Mouse (Mus musculus): Measurements from ENCODE around the gene Sbno2.
"Not testable (repeated sequence)": the region's sequence is repeated elsewhere in the genome, so short reads cannot be mapped to it uniquely, and the experiment has no call there.

The Sbno2 gene

DNA sequence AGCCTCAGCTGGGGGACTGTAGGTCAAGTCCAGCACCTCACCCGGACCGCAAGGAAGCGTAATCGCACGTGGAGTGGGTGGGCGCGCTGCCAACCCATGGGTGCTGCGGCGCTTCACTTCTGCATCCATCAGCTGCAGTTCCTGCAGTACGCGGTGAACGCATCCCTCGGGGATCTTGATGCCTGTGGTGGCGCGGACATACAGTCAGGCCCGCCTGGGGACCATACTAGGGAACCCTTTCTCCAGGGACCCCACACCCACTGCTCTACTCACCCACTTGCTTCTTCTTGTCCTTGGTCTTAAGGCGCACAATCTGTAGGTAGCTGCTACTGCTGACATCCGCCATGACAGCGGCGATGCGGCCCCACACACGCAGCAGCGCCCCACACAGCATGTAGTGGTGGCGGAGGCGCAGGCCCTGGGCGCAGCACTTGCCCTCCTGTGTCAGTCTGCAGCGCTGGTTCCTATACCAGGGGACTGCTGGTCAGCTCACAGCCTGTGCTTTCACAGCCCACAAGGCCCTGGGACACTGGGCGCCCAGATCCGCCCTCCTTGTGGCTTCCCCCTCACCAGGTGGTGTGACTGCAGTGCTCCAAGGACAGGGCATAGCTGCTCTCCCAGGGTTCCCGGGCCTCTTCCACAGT is 47.6 kb downstream of the Sbno2 start:
- DNase-seq (ENCODE audit: low spot score in 2 of 2) = no peak

DNA sequence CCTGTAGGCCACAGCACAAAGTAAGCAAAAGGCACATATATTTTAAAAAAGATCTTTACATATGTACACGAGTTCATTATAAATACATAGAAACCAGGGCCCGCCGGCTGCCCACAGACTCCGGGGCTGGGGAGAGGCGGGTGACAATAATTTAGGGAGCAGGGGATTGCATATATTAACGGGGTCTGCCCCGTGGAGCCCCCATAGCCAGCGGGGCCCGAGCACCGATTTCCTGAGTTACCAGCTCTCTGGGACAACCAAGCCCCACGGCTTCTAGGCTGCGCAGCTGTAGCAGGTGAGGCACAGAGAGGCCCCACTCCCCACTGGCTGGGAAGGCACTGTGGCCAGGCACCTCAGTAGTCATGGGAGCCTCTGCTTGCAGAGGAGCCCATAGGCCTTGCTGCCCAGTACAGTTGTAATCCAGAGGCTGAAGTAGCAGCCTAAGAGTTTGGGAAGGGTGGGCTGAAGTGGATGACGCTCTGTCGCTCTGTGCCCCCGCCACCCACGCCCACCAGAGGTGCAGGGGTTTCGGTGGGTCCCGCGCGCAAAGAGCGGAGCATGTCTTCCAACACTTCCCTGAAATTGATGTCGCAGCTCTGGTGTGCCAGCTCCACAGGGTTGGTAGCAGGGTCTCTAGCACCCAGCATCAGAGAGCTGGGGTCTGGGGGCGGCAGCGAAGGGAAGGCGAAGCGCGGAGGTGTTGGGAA is 48.2 kb downstream of the Sbno2 start:
- no peak for DNase-seq (ENCODE audit: low spot score in 2 of 2)

DNA sequence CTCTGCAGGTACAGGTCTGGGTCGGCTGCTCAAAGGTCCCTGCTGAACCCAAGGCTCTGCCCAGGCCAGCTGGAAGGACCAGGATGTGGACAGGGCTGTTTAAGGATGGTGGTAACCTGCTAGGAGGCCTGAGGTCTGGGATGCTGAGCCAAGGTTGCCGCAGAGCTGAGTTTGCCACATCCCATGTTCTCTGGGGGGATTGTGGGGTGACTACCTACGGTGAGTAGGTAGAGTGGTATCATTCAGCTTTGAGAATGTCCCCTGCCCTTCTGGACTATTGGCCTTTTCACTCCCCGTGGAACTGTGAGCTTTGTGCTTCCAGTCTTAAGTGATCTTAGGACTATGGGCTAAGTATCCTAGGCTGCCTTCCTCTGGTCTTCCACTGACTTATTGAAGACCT is 48.9 kb downstream of the Sbno2 start:
- no peak for DNase-seq (ENCODE audit: low spot score in 2 of 2)

DNA sequence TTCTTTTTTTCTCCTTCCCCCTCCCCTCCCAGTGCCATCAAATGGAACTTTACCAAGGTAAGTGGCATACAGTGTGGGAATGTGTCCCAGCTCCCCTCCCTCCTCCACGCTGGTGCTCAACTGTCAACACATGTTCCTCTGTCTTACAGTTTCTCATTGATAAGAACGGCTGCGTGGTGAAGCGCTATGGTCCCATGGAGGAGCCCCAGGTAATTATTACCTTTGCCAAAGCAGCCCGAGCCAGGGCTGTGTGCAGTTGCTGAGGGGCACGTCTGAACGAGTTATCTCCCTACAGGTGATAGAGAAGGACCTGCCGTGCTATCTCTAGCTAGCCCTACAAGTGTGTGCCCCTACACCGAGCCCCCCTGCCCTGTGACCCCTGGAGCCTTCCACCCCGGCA is 49.5 kb downstream of the Sbno2 start:
- no peak for DNase-seq (ENCODE audit: low spot score in 2 of 2)

DNA sequence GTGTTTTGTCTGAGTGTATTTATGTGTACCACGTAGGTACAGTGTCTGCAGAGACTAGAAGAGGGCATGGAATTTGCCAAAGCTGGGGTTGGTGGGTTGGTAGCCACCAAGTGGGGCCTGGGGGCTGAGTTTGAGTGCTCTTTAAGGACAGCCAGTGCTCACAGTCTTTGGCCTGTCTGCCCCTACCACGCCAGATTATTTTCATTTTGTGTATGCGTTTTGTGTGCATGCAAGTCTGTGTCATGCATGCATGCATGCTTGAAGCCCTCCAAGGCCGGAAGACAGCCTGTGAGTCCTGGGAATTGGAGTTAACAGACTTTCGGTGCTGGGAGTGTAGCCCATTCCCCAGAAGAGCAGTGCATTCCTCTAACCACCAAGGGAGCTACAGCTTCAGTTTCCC is 50.0 kb downstream of the Sbno2 start:
- DNase-seq (ENCODE audit: low spot score in 2 of 2) = no peak

DNA sequence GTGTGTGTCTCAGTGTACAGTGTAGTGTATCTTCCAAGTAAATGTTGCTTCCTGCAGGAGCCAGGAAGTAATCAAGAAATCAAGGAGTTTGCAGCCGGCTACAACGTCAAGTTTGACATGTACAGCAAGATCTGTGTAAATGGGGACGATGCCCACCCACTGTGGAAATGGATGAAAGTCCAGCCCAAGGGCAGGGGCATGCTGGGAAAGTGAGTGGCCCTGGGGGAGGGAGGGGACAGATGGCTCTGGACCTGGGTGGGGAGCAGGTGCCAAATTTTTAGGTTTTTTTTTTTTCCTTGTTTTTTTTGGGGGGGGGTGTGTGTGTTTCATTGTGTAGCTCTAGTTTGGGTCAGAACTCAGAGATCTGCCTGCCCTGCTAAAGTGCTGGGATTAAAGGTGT is 50.5 kb downstream of the Sbno2 start:
- DNase-seq (ENCODE audit: low spot score in 2 of 2) = not testable (repeated sequence)

DNA sequence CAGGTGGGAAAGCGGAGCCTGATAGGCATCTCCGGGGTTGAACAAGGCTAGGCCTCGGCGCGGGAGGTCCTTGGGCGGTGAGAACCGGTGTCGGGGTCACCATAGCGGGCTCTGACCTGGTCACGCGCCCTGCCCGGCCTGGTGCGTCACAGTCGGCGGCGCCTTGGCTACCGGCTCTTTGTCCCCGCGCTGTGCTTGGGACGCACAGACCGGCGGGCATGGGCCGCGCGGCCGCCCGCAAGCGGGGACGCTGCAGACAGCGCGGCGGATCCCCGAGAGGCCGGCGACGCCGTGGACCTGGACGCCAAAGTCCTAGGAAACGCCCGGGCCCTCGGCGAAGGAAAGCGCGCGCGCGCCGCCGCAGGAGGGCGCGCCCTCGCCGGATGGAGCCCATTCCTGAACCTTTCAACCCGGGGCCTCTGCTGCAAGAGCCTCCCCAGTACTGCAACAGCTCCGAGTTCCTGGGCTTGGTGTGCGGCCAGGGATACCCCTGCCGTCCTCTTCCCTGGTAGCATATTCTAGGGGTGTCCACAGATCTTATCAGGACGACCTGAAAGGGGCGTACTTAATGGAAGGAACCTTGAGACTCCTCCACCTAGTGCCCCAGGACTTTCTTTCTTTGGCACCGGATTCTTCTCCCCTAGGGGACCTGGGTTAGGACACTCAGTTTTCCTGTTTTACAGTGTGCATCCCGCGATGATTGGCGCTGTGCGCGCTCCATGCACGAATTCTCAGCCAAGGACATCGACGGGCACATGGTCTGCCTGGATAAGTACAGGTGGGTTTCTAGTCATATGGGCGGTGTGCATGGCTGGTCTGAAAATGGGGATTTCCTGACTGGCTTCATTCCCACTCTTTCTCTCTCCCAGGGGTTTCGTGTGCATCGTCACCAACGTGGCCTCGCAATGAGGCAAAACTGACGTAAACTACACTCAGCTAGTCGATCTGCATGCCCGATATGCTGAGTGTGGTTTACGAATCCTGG is 51.2 kb downstream of the Sbno2 start:
- DNase-seq (ENCODE audit: low spot score in 2 of 2) = no peak

DNA sequence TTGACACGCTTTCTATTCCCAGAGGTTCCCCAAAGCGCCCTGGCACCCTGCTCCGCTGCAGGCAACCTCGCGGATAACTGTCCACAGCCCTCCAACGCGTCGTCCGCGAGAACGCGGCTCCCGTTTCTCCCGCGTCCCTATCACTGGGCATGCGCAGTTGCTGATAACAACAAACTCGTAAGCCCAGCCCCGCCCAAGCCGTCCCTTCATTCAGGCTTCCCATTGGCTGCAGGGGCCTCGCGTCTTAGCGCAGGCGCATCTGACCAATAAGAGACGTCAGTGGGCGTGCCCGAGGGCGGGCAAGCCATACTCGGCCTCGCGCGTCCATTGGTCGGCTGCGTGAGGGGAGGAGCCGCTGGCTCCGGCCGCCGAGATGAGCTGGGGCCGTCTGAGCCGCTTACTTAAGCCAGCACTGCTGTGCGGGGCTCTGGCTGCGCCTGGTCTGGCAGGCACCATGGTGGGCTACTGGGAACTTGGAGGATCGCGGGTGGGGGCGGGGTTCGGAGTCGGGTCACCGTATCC is 52.1 kb downstream of the Sbno2 start:
- peak; percentile 96 to 98 for DNase-seq (ENCODE audit: low spot score in 2 of 2)

DNA sequence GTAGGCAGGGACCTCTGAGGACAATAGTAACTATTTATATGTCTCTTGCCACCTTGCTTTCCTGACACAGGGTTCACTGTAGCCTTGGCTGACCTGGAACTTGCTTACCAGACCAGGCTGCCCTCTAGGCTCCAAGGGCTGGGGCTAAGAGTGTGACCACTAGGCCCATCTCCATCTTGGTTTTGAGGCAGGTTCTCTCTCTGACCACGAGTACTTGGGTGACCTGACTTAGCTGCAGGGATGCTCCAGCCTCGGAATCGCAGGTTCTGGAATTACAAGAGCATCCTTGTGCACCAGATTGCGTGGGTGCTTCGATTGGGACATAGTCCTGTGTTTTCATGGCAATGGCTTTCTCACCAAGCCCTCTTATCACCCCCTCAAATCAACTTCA is 53.0 kb downstream of the Sbno2 start:
- DNase-seq (ENCODE audit: low spot score in 2 of 2) = no peak

DNA sequence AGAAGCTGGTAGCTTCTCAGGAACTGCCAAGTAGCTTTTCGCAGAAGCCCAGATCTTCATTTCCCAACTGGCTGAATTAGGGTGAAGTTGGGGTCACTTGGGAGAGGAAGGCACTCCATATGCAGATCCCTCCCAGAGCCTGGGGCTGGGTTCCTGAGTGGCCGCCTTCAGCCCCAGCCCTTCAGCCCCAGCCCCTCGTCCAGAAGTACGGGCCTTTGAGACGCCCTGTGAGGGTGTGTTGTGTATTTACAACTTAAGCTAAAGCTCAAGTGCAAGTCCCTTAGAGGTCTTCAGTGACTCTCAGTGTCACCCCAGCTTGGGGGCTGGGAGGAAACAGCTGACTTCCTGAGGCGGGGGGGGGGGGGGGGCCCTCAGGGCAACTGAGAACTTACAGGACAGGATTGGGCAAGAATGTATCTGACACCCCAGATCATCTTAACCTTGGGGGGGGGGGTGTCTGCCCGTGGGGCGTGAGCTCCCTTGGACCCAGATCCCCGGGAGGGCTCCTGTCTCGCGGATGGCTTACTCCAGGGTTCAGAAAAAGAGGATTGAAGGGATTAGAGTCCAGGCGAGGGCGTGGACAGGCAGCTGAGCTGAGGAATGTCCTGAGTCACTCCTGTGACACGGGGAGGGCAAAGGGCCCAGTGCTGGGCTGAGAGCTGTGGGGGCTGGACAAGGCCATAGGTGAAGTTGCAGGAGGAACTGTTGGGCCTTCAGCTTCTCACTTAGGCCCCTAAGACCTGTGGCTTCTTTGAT is 53.6 kb downstream of the Sbno2 start:
- no peak for DNase-seq (ENCODE audit: low spot score in 2 of 2)

DNA sequence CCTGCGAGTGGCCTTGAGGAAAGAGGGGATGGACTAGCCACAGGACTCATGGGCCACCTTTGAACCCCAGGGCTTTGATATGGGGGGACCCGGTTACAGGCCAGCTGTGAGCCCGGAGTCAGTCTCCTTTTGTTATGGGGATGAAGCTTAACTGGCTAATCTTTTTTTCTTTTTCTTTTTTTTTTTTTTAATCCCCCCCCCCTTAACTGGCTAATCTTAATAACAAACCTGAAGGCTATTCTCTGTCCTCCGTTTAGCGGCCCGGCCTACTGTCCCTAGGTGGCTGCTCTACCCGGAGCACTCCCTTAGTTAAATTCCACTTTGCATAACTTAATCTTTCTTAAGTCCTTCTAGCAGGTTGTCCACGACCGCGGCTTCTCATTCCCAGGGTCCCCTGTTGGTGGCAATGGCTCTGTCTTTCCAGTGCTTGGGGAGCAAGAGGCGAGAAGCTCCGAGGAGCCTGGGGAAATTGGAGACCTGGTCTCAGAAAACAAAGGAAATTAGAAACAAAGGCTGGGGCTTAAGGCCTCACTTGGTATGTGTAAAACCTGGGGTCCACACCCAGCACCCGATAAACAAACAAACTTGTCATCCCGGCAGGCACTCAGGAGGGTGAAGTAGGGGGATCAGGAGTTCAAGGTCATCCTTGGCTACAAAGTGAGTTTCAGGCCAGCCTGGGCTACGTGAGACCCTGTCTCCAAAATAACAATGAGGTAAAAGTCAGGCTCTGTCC is 54.3 kb downstream of the Sbno2 start:
- no peak for DNase-seq (ENCODE audit: low spot score in 2 of 2)

DNA sequence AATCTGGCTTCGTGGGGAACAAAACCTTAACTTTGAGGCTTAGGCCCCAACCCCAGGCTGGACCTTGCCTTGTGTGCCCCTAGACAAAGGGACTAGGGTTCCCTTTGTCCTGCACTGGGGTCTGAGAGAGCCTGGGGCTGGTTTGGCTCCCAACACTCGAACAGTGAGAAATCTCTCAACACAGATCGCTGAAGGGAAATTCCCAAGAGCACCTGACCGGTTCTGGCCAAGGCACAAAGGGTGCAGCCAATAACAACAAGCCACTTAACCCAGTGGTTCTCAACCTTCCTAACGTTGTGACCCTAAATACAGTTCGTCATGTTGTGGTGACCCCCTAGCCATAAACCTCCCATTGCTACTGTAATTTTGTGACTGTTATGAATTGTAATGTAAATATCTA is 55.1 kb downstream of the Sbno2 start:
- DNase-seq (ENCODE audit: low spot score in 2 of 2) = no peak

DNA sequence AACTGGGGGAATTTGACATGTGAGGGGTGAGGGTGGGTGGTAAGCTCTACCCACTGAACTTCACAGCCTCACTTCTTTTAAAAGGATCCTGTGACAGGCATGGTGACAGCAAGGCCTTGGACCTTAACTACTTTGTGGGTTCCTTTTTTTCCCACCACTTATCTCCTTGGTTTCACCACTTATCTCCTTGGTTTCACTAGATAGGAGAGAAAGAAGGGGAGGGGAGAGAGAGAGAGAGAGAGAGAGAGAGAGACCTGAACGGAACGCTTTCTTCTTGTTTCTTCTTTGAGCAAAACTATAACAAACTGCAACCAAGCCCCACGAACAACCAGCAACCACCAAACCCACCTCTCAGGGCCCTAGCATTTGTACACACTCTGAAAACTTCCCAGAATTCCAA is 56.5 kb downstream of the Sbno2 start:
- DNase-seq (ENCODE audit: low spot score in 2 of 2) = no peak

DNA sequence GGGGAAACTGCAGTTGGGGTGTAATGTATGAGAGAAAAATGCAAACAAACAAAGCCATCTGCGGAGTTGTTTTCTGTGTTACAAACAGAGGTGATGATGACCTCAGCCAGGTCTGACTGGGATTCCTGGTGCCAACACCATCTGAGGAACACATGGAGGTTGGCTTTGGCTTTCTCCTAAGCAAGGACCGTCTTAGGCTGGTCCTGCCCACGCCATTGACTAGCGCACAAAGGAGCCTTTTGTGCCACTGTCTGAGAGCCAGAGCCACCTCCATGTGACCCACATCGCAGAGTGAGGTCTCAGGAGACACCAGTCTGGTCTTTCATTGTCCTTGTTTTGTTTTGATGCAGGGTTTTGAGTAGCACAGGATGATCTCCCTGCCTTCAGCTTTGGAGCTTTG is 57.0 kb downstream of the Sbno2 start:
- DNase-seq (ENCODE audit: low spot score in 2 of 2) = no peak

DNA sequence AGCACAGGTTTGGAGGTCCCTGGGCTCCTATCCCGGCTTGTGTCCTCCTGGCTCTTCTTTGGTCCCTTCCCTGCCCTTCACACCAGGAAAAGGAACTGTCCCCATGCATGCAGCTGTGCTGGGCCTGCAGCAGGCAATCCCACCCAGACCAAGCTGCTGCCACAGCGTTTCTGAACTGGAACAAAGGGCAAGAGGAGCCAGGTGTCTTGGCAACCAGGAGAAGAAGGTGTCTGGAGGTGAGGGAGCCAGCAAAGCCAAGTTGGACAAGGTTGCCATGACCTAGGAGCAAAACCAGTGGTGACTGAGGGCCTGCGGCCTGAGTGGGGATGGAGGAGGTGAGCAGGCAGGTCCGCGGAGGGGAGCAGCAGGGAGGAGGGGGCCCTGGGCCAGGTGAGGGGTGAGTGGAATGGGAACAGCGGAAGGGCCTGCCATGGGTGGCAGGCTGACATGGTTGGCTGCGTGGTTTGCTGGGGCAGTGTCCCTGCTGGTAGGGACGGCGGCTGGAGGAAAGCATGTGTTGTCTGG is 58.3 kb downstream of the Sbno2 start, which contains the start of gene Gpx4:
Gene Gpx4 (plus strand): TSS at position 126 of the 525 bp plus-strand sequence.
- no peak for DNase-seq (ENCODE audit: low spot score in 2 of 2)

DNA sequence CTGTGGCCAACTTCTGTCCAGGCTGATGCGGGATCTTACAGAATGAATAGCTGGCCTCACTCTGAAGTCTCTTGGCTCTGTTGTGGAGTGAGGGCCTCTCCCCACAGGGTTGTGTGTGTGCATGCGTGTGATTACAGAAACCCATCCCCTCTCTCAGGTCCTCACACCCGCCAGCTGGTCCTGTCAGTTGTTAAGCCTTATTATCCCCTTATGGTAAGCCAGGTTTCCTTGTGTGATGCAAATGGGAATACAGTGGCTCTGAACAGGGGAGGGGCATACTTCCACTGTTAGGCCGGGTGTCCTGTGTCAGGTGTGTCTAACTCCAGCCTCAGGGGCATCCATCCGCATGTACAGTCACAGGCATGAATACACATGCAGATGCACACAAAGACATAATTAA is 59.6 kb downstream of the Sbno2 start:
- DNase-seq (ENCODE audit: low spot score in 2 of 2) = no peak

DNA sequence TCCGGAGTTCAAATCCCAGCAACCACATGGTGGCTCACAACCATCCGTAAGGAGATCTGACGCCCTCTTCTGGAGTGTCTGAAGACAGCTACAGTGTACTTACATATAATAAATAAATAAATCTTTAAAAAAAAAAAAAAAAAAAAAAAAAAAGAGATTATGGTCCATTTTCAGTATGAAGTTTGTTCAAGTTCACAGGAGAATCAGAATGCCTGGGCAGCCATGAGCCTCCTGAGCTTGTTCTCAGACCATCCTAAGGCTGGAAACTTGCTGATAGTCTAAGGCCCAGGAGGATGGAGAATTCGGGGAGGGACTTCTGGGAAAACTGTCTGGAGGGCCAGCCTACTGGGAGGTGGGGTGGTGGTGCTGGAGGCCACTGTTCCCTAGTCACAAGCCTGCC is 60.0 kb downstream of the Sbno2 start:
- not testable (repeated sequence) for DNase-seq (ENCODE audit: low spot score in 2 of 2)

DNA sequence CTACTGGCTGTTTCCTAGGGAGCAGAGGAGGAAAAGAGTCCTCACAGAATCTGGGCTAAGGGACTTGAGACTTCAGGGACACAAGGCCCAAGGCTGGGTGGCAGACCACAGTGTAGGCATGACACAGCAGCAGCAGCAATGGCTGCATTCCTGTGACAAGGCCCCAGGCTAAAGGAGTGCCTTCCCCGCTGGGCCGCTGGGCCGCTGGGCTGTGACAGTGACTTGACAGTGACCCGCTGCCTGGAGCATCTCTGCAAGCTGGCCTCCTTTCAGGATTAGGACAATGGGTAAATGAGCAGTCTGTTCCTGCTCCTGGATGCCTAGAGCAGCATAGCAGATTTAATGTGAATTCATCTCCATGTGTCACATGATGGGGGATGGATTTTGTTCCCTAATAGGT is 61.3 kb downstream of the Sbno2 start:
- DNase-seq (ENCODE audit: low spot score in 2 of 2) = no peak

DNA sequence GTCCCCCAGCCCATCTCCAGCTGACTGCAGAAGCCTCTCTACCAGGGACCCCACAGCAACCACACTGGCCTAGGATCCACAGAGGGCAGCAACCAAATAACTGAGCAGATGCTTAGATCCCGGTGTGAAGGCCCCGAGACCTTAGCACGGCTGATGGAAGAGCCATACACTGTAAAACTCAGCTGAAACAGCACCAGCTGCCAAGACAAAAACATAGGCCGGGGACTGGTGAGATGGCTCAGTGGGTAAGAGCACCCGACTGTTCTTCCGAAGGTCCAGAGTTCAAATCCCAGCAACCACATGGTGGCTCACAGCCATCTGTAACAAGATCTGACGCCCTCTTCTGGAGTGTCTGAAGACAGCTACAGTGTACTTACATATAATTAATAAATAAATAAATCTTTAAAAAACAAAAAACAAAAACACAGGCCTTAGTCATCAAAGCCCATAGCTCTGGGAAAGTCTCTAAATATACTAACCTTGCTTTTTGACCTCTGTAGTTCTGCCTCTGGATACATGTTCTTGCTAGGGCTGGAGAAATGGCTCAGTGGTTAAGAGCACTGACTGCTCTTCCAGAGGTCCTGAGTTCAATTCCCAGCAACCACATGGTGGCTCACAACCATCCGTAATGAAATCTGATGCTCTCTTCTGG is 63.8 kb downstream of the Sbno2 start:
- DNase-seq (ENCODE audit: low spot score in 2 of 2) = not testable (repeated sequence)

DNA sequence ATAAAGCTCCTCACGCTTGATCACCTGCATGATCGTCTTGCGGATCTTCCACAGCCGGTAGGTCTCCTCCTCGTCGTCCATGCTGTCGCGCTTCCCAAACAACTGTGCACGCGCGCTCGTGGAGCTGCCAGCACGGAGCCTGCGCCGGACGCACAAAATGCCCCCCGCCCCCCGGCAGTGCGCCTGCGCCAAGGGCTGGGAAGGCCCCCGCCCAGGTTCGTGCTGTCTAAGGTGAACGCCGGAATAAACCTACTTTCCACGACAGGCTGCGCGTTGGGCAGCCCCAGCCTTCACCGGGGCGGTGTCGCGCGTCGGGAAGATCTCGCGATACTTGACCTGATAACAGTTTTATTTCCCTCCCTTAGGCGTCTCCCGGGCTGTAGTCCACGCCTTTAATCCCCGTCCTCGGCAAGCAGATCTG is 65.8 kb downstream of the Sbno2 start, which contains the start of gene Polr2e:
Gene Polr2e (minus strand): TSS at position 237 of the 421 bp plus-strand sequence.
- DNase-seq (ENCODE audit: low spot score in 2 of 2) = peak; percentile 92 to 94
